Mouse (Mus musculus): ENCODE results near the gene Rhbdl1. TPM values are rescaled to one million over a fixed set of nuclear protein-coding genes. Genes with fewer than 3 reads are reported as not detected.

The Rhbdl1 gene
- 1.8 and 2.6 TPM in 2 replicates for polyA plus RNA-seq (2015; fragmentation: Nextera tagmentation; extraction: Ambion mirVana)

GRCm38 (mm10) chr17:25837076-25837410, at the start of gene Rhbdl1:
Rhbdl1 (minus strand) TSS chr17:25837295.
- Histone ChIP-seq H3K4me1 (peaks cover 43% of the 10 kb centered on the region), H3K9me3 (no peaks in the 10 kb centered on the region), H3K36me3 (peaks cover 52% of the 10 kb centered on the region), H3K9ac (peak within 1 kb of the TSS; percentile 41), H3K27ac (peak within 1 kb of the TSS; percentile 47; the same call in 1 of the 2 replicates), H3K27me3 (no peaks in the 10 kb centered on the region), H3K4me2 (peak within 1 kb of the TSS; percentile 86), H3K4me3 (peak within 1 kb of the TSS; percentile 38)
- 3% methylated on average over 29 of the region's 29 CpGs for WGBS
- ATAC-seq (ENCODE audit: insufficient number of reproducible peaks, low FRiP score, low TSS enrichment, low read depth): no peak

GRCm38 (mm10) chr17:25886806-25887205, 49.7 kb upstream of the Rhbdl1 start:
- Histone ChIP-seq H3K36me3 (peaks cover 72% of the 10 kb centered on the region), H3K4me3 (no peak overlapping the region), H3K27ac (no peak overlapping the region), H3K9ac (no peak overlapping the region), H3K9me3 (no peaks in the 10 kb centered on the region), H3K27me3 (no peaks in the 10 kb centered on the region), H3K4me1 (no peaks in the 10 kb centered on the region), H3K4me2 (no peak overlapping the region)
- ATAC-seq (ENCODE audit: insufficient number of reproducible peaks, low FRiP score, low TSS enrichment, low read depth): no peak

DNA sequence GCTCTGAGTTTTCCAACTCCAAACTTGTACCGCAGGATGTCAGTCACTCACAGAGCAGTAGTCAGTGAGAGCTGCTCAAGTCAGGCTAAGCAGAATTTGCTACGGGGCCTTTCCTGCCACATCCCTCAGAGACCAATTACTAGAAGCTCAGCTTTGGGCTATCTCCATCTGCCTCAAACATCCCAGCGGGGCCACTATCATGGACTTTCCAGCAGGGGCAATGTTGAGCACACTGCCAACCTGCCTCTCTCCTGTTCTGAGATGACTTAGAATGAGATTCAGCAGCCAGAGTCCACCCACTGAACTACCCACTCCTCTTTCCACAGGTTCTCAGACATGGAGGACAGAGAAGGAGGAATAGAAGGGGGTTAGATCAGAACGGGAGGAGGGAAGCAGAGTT, 48.5 kb upstream of the Rhbdl1 start:
- no peak overlapping the region for H3K9ac ChIP-seq
- no peak for ATAC-seq (ENCODE audit: insufficient number of reproducible peaks, low FRiP score, low TSS enrichment, low read depth)
- 52% methylated on average over 4 of the region's 4 CpGs for WGBS
- H3K4me2 ChIP-seq: no peak overlapping the region
- peaks cover 70% of the 10 kb centered on the region for H3K36me3 ChIP-seq
- no peaks in the 10 kb centered on the region for H3K9me3 ChIP-seq
- H3K4me3 ChIP-seq: no peak overlapping the region
- H3K27ac ChIP-seq: no peak overlapping the region
- H3K4me1 ChIP-seq: peaks cover 6% of the 10 kb centered on the region; the same call in 1 of the 2 replicates
- no peaks in the 10 kb centered on the region for H3K27me3 ChIP-seq

DNA sequence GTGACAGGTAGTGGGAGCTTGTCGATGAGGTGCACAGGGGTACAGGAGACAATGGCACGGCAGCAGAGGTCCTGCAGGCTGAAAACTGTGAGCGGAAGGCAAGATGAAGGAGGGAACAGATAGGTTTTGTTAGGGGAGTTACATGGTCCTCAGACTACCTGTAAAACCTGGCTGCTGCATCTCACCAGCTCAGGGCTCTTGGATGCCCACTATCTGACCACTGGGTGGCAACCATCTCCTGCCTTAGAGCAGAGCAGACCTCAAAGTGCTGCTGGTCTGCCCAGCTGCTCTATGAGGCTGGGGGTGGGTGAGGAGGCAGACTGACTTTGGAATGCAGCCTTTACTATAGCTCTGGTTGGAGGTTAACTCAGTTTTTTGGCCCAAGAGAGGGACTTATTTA, 46.7 kb upstream of the Rhbdl1 start:
- H3K27me3 ChIP-seq: no peaks in the 10 kb centered on the region
- no peak for ATAC-seq (ENCODE audit: insufficient number of reproducible peaks, low FRiP score, low TSS enrichment, low read depth)
- H3K9ac ChIP-seq: no peak overlapping the region
- H3K4me2 ChIP-seq: no peak overlapping the region
- H3K4me1 ChIP-seq: peaks cover 16% of the 10 kb centered on the region
- H3K27ac ChIP-seq: no peak overlapping the region
- peaks cover 60% of the 10 kb centered on the region for H3K36me3 ChIP-seq
- no peaks in the 10 kb centered on the region for H3K9me3 ChIP-seq
- WGBS: 93% methylated on average over 3 of the region's 3 CpGs
- H3K4me3 ChIP-seq: no peak overlapping the region

GRCm38 (mm10) chr17:25883268-25883667, 46.2 kb upstream of the Rhbdl1 start:
- peaks cover 62% of the 10 kb centered on the region for H3K36me3 ChIP-seq
- no peak overlapping the region for H3K27ac ChIP-seq
- no peaks in the 10 kb centered on the region for H3K9me3 ChIP-seq
- no peak overlapping the region for H3K4me2 ChIP-seq
- H3K27me3 ChIP-seq: no peaks in the 10 kb centered on the region
- H3K9ac ChIP-seq: no peak overlapping the region
- 81% methylated on average over 8 of the region's 8 CpGs for WGBS
- no peak for ATAC-seq (ENCODE audit: insufficient number of reproducible peaks, low FRiP score, low TSS enrichment, low read depth)
- peaks cover 16% of the 10 kb centered on the region for H3K4me1 ChIP-seq
- H3K4me3 ChIP-seq: no peak overlapping the region

GRCm38 (mm10) chr17:25882306-25882705, 45.2 kb upstream of the Rhbdl1 start:
- no peak overlapping the region for H3K9ac ChIP-seq
- peaks cover 59% of the 10 kb centered on the region for H3K36me3 ChIP-seq
- H3K4me3 ChIP-seq: no peak overlapping the region
- H3K9me3 ChIP-seq: no peaks in the 10 kb centered on the region
- H3K4me2 ChIP-seq: no peak overlapping the region
- WGBS: 43% methylated on average over 5 of the region's 5 CpGs
- no peak for ATAC-seq (ENCODE audit: insufficient number of reproducible peaks, low FRiP score, low TSS enrichment, low read depth)
- H3K27ac ChIP-seq: no peak overlapping the region
- H3K27me3 ChIP-seq: no peaks in the 10 kb centered on the region
- H3K4me1 ChIP-seq: peaks cover 18% of the 10 kb centered on the region

DNA sequence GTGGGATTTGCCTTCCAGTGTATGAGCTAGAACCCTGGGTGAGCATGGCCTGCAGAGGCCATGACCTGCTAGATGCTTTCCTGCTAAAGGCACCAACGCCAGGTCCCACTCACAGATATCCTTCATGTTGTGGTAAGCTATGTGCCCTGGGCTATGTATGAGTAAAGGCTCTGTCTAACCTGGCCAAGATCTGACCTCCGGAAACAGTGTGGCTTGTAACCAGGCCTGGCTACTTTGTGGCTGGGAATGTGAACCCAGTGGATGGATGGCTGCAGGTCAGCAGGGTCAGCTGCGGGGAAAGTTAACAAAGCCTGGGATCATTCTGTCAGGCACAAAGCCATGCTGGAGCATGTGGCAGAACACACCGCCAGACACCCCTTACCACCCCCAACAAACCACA, 44.6 kb upstream of the Rhbdl1 start:
- no peak overlapping the region for H3K9ac ChIP-seq
- no peak overlapping the region for H3K4me2 ChIP-seq
- H3K4me1 ChIP-seq: peaks cover 22% of the 10 kb centered on the region
- ATAC-seq (ENCODE audit: insufficient number of reproducible peaks, low FRiP score, low TSS enrichment, low read depth): no peak
- peaks cover 57% of the 10 kb centered on the region for H3K36me3 ChIP-seq
- 30% methylated on average over 4 of the region's 4 CpGs for WGBS
- H3K9me3 ChIP-seq: no peaks in the 10 kb centered on the region
- no peak overlapping the region for H3K27ac ChIP-seq
- no peak overlapping the region for H3K4me3 ChIP-seq
- H3K27me3 ChIP-seq: no peaks in the 10 kb centered on the region

- H3K4me1 ChIP-seq: peaks cover 28% of the 10 kb centered on the region
- no peaks in the 10 kb centered on the region for H3K27me3 ChIP-seq
- no peak overlapping the region for H3K4me2 ChIP-seq
- WGBS: 19% methylated on average over 5 of the region's 5 CpGs
- H3K36me3 ChIP-seq: peaks cover 57% of the 10 kb centered on the region
- no peaks in the 10 kb centered on the region for H3K9me3 ChIP-seq
- H3K9ac ChIP-seq: no peak overlapping the region
- no peak for ATAC-seq (ENCODE audit: insufficient number of reproducible peaks, low FRiP score, low TSS enrichment, low read depth)
- H3K4me3 ChIP-seq: no peak overlapping the region
- no peak overlapping the region for H3K27ac ChIP-seq
Observed at GRCm38 (mm10) chr17:25880913-25881641, 44.0 kb upstream of the Rhbdl1 start.

GRCm38 (mm10) chr17:25880196-25880910, 43.3 kb upstream of the Rhbdl1 start, which contains the start of gene Wfikkn1:
Wfikkn1 (minus strand) TSS chr17:25880858.
- ATAC-seq (ENCODE audit: insufficient number of reproducible peaks, low FRiP score, low TSS enrichment, low read depth): no peak

DNA sequence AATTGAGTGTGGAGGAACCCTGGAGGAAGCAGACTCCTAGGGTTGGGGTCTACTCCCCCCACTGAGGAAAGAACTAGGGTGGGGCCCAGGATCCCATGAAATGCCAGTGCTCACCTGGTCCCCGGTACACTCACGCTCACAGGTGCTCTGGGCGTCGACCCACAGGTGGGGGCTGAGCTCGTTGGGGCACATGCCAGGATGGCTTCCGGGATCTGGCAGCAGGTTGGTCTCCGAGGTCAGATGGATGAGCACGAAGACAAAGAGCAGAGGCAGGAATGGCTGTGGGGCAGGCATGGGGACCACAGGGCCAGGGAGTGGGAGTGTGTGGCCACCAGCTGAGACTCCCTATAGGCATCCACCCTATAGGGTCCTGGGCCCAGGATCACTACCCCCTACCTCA, 42.7 kb upstream of the Rhbdl1 start:
- Histone ChIP-seq H3K4me3 (no peak overlapping the region), H3K9me3 (no peaks in the 10 kb centered on the region), H3K4me1 (peaks cover 32% of the 10 kb centered on the region), H3K9ac (no peak overlapping the region), H3K27me3 (no peaks in the 10 kb centered on the region), H3K4me2 (no peak overlapping the region), H3K36me3 (peaks cover 54% of the 10 kb centered on the region), H3K27ac (no peak overlapping the region)
- 71% methylated on average over 8 of the region's 8 CpGs for WGBS
- ATAC-seq (ENCODE audit: insufficient number of reproducible peaks, low FRiP score, low TSS enrichment, low read depth): no peak

More at GRCm38 (mm10) chr17:25880196-25880910, 43.3 kb upstream of the Rhbdl1 start, which contains the start of gene Wfikkn1:
- no peak within 1 kb of the TSS for H3K9ac ChIP-seq
- no peaks in the 10 kb centered on the region for H3K9me3 ChIP-seq
- no peaks in the 10 kb centered on the region for H3K27me3 ChIP-seq
- H3K4me3 ChIP-seq: no peak within 1 kb of the TSS
- H3K27ac ChIP-seq: no peak within 1 kb of the TSS
- no peak within 1 kb of the TSS for H3K4me2 ChIP-seq
- WGBS: 36% methylated on average over 5 of the region's 5 CpGs
- H3K4me1 ChIP-seq: peaks cover 32% of the 10 kb centered on the region
- peaks cover 57% of the 10 kb centered on the region for H3K36me3 ChIP-seq

GRCm38 (mm10) chr17:25879261-25879660, 42.2 kb upstream of the Rhbdl1 start:
- Histone ChIP-seq H3K36me3 (peaks cover 49% of the 10 kb centered on the region), H3K9me3 (no peaks in the 10 kb centered on the region)

GRCm38 (mm10) chr17:25878611-25879180, 41.6 kb upstream of the Rhbdl1 start:
- no peak overlapping the region for H3K4me2 ChIP-seq
- no peaks in the 10 kb centered on the region for H3K27me3 ChIP-seq
- no peak for ATAC-seq (ENCODE audit: insufficient number of reproducible peaks, low FRiP score, low TSS enrichment, low read depth)
- no peaks in the 10 kb centered on the region for H3K9me3 ChIP-seq
- no peak overlapping the region for H3K27ac ChIP-seq
- peaks cover 40% of the 10 kb centered on the region for H3K4me1 ChIP-seq
- 91% methylated on average over 19 of the region's 19 CpGs for WGBS
- H3K9ac ChIP-seq: no peak overlapping the region
- no peak overlapping the region for H3K4me3 ChIP-seq
- H3K36me3 ChIP-seq: peaks cover 43% of the 10 kb centered on the region

More at GRCm38 (mm10) chr17:25879261-25879660, 42.2 kb upstream of the Rhbdl1 start:
- Histone ChIP-seq H3K9ac (no peak overlapping the region), H3K27me3 (no peaks in the 10 kb centered on the region), H3K27ac (no peak overlapping the region), H3K4me1 (peaks cover 35% of the 10 kb centered on the region), H3K4me3 (no peak overlapping the region), H3K4me2 (no peak overlapping the region)
- WGBS: 66% methylated on average over 4 of the region's 4 CpGs
- no peak for ATAC-seq (ENCODE audit: insufficient number of reproducible peaks, low FRiP score, low TSS enrichment, low read depth)
